Mouse (Mus musculus) ES-Bruce4 (cell line): ENCODE measurements around the gene Adamts14. TPM values are rescaled to one million over a fixed set of nuclear protein-coding genes. Genes with fewer than 3 reads are reported as not detected.

Source experiments
- H3K27ac ChIP-seq: 2 replicates; pipeline ENCODE4 v1.5.1; 2012; ENCODE audit warnings: low read length, inconsistent platforms; ENCODE audit not compliant: insufficient read depth
- H3K27me3 ChIP-seq: 2 replicates; pipeline ENCODE4 v1.6.1; 2012; ENCODE audit warnings: mild to moderate bottlenecking, low read length, inconsistent platforms; ENCODE audit not compliant: control insufficient read depth, poor library complexity, insufficient read depth, severe bottlenecking
- H3K36me3 ChIP-seq: 2 replicates; pipeline ENCODE4 v1.6.1; 2012; ENCODE audit warnings: inconsistent platforms, mild to moderate bottlenecking, low read length, moderate library complexity; ENCODE audit not compliant: control insufficient read depth, poor library complexity, insufficient read depth, severe bottlenecking
- H3K4me1 ChIP-seq: one replicate; pipeline ENCODE4 v1.8.1; 2011; ENCODE audit warnings: low read length; ENCODE audit not compliant: control insufficient read depth, insufficient read depth
- H3K4me3 ChIP-seq: 2 replicates; pipeline ENCODE4 v1.5.1; 2011; ENCODE audit warnings: low read depth, mild to moderate bottlenecking, low read length
- H3K9ac ChIP-seq: 2 replicates; pipeline ENCODE4 v1.6.1; 2012; ENCODE audit warnings: low read depth, mild to moderate bottlenecking, inconsistent platforms; ENCODE audit not compliant: poor library complexity, severe bottlenecking
- H3K9me3 ChIP-seq: replicated peaks from 2 replicates; pipeline ENCODE4 v1.6.1; 2012; ENCODE audit warnings: mild to moderate bottlenecking, low read length, inconsistent platforms; ENCODE audit not compliant: control insufficient read depth, poor library complexity, insufficient read depth, severe bottlenecking
- CTCF ChIP-seq: IDR thresholded peaks from one replicate; pipeline ENCODE4 v1.8.1; 2011; ENCODE audit warnings: low read depth, low read length
- EP300 ChIP-seq: IDR thresholded peaks from 2 replicates; pipeline ENCODE4 v1.6.1; 2011; ENCODE audit warnings: low read depth, low read length; ENCODE audit not compliant: insufficient read depth
- POLR2A ChIP-seq: IDR thresholded peaks from one replicate; pipeline ENCODE4 v1.8.1; 2011; ENCODE audit warnings: low read length; ENCODE audit not compliant: insufficient read depth
- polyA plus RNA-seq: library from polyadenylated mRNA; stranded (reverse); fragments of >200 nt; gene quantifications from 2 replicates; pipeline ENCODE4 v1.2.4, GENCODE M21; 2011; ENCODE audit warnings: low read depth; ENCODE audit not compliant: missing spikeins, insufficient read depth, insufficient read length

Adamts14 gene
- polyA plus RNA-seq, 1 experiment: 3.7 TPM

- TF ChIP-seq POLR2A (no peak), CTCF (no peak), EP300 (no peak)
- H3K4me3 ChIP-seq: no peak overlapping the region
- H3K27ac ChIP-seq: no peak overlapping the region
- no peaks in the 10 kb centered on the region for H3K27me3 ChIP-seq
- no peaks in the 10 kb centered on the region for H3K4me1 ChIP-seq
- no peaks in the 10 kb centered on the region for H3K36me3 ChIP-seq
- peaks cover 7% of the 10 kb centered on the region; the same call in 1 of the 2 replicates for H3K9me3 ChIP-seq
- no peak overlapping the region for H3K9ac ChIP-seq
These were observed 57.1 kb downstream of the Adamts14 start for GRCm38 (mm10) chr10:61216163-61216562.

- Histone ChIP-seq H3K9ac (no peak overlapping the region), H3K9me3 (peaks cover 7% of the 10 kb centered on the region; the same call in 1 of the 2 replicates), H3K27ac (no peak overlapping the region), H3K4me1 (no peaks in the 10 kb centered on the region), H3K4me3 (no peak overlapping the region), H3K27me3 (no peaks in the 10 kb centered on the region), H3K36me3 (no peaks in the 10 kb centered on the region)
- TF ChIP-seq POLR2A: no peak
- peak; percentile 60 for TF ChIP-seq CTCF
These were observed 57.6 kb downstream of the Adamts14 start for GRCm38 (mm10) chr10:61215658-61216057.

- no peak for TF ChIP-seq POLR2A
- no peak overlapping the region for H3K27ac ChIP-seq
- no peak overlapping the region for H3K9ac ChIP-seq
- H3K4me1 ChIP-seq: no peaks in the 10 kb centered on the region
- no peaks in the 10 kb centered on the region for H3K27me3 ChIP-seq
- no peaks in the 10 kb centered on the region for H3K9me3 ChIP-seq
- H3K4me3 ChIP-seq: peak overlapping the region; percentile 31; the same call in 1 of the 2 replicates
- no peaks in the 10 kb centered on the region for H3K36me3 ChIP-seq
These were observed 60.4 kb downstream of the Adamts14 start for GRCm38 (mm10) chr10:61212817-61213216.

GRCm38 (mm10) chr10:61211743-61212142 lies 61.5 kb downstream of the Adamts14 start:
- Histone ChIP-seq H3K27ac (no peak overlapping the region), H3K36me3 (no peaks in the 10 kb centered on the region), H3K9ac (peak overlapping the region; percentile 66), H3K27me3 (no peaks in the 10 kb centered on the region), H3K4me1 (no peaks in the 10 kb centered on the region), H3K9me3 (no peaks in the 10 kb centered on the region), H3K4me3 (peak overlapping the region; percentile 32; the same call in 1 of the 2 replicates)
- TF ChIP-seq CTCF (peak; percentile 81), EP300 (0 out of 2 replicates have a peak, but pooled peaks have one; percentile 10), POLR2A (no peak)

GRCm38 (mm10) chr10:61211105-61211504 lies 62.1 kb downstream of the Adamts14 start:
- peak overlapping the region; percentile 66 for H3K9ac ChIP-seq
- no peaks in the 10 kb centered on the region for H3K27me3 ChIP-seq
- no peaks in the 10 kb centered on the region for H3K36me3 ChIP-seq
- H3K27ac ChIP-seq: no peak overlapping the region
- no peaks in the 10 kb centered on the region for H3K4me1 ChIP-seq
- no peak overlapping the region for H3K4me3 ChIP-seq
- no peak for TF ChIP-seq POLR2A
- no peak for TF ChIP-seq CTCF
- TF ChIP-seq EP300: no peak
- no peaks in the 10 kb centered on the region for H3K9me3 ChIP-seq

GRCm38 (mm10) chr10:61208114-61208684 lies 65.0 kb downstream of the Adamts14 start:
- H3K9ac ChIP-seq: no peak overlapping the region
- H3K27me3 ChIP-seq: no peaks in the 10 kb centered on the region
- no peaks in the 10 kb centered on the region for H3K36me3 ChIP-seq
- TF ChIP-seq POLR2A (no peak), EP300 (no peak), CTCF (no peak)
- H3K4me1 ChIP-seq: no peaks in the 10 kb centered on the region
- no peak overlapping the region for H3K27ac ChIP-seq
- no peaks in the 10 kb centered on the region for H3K9me3 ChIP-seq
- H3K4me3 ChIP-seq: no peak overlapping the region
